Comparison of ENCODE assay signal across 11 mouse cellular contexts in genomic region chr1:63573432-63573831, GRCm38 (mm10). TPM values are rescaled to one million over a fixed set of nuclear protein-coding genes. Genes with fewer than 3 reads are reported as not detected.
DNase-seq lines count a peak whose midpoint lies in the region; ATAC-seq and TF ChIP-seq lines count a peak whose summit lies in the region.
"Had no signal": no experiment of that assay in that cellular context is flagged by ENCODE, and none has a peak within 500 bp of the region (broad histone marks: within the 10 kb centered on the region; RNA-seq: fewer than 3 reads in every experiment).

No protein-coding gene starts in this region.

- no peaks in the 10 kb centered on the region for H3K27me3 ChIP-seq in kidney, embryonic 16.5 days (ENCODE audit: insufficient read depth, low read length)
- H3K27me3 ChIP-seq in forebrain, embryonic 16.5 days (replicated peaks; ENCODE audit: control insufficient read depth, insufficient read depth, low read length) = no peaks in the 10 kb centered on the region
- no peaks in the 10 kb centered on the region for H3K27me3 ChIP-seq in midbrain, embryonic 15.5 days (replicated peaks)
- H3K27me3 ChIP-seq in liver, embryonic 12.5 days (replicated peaks) = no peaks in the 10 kb centered on the region
- no peaks in the 10 kb centered on the region for H3K27me3 ChIP-seq in kidney, embryonic 15.5 days
- H3K27me3 ChIP-seq: heart, embryonic 13.5 days had no signal

- no peak for ATAC-seq in kidney, embryonic 16.5 days (ENCODE audit: low FRiP score, low TSS enrichment)
- peak; percentile 76 for ATAC-seq in forebrain, embryonic 16.5 days
- peak; percentile 80 for ATAC-seq in midbrain, embryonic 15.5 days (replicated peaks)
- ATAC-seq in liver, embryonic 12.5 days = no peak
- ATAC-seq in kidney, embryonic 15.5 days (replicated peaks; ENCODE audit: low FRiP score) = no peak

- no peak overlapping the region for H3K4me2 ChIP-seq in kidney, embryonic 16.5 days (replicated peaks; ENCODE audit: low read depth, low read length)
- H3K4me2 ChIP-seq in forebrain, embryonic 16.5 days (ENCODE audit: low read length) = no peak overlapping the region
- H3K4me2 ChIP-seq in midbrain, embryonic 15.5 days = peak overlapping the region; percentile 13; the same call in 1 of the 2 replicates
- H3K4me2 ChIP-seq in liver, embryonic 12.5 days = no peak overlapping the region
- H3K4me2 ChIP-seq in kidney, embryonic 15.5 days = no peak overlapping the region
- H3K4me2 ChIP-seq: heart, embryonic 13.5 days had no signal

- H3K4me1 ChIP-seq in kidney, embryonic 16.5 days (ENCODE audit: insufficient read depth, low read length) = no peaks in the 10 kb centered on the region
- H3K4me1 ChIP-seq in forebrain, embryonic 16.5 days (replicated peaks; ENCODE audit: control insufficient read depth, insufficient read depth, low read length) = peaks cover 25% of the 10 kb centered on the region
- H3K4me1 ChIP-seq in midbrain, embryonic 15.5 days = peaks cover 25% of the 10 kb centered on the region
- no peaks in the 10 kb centered on the region for H3K4me1 ChIP-seq in liver, embryonic 12.5 days
- H3K4me1 ChIP-seq in kidney, embryonic 15.5 days = no peaks in the 10 kb centered on the region
- H3K4me1 ChIP-seq: heart, embryonic 13.5 days had no signal

- DNase-seq in kidney, postnatal 10 days = peak; percentile 8
- peak; percentile 89 for DNase-seq in brain, embryonic 14.5 days (ENCODE audit: low read depth)
- no peak for DNase-seq in spleen, postnatal 36 days (ENCODE audit: low spot score in 2 of 2)
- DNase-seq: kidney, adult 9 months had no signal

- no peak overlapping the region for H3K4me3 ChIP-seq in kidney, embryonic 16.5 days (ENCODE audit: low read length)
- no peak overlapping the region for H3K4me3 ChIP-seq in forebrain, embryonic 16.5 days (replicated peaks; ENCODE audit: low read length)
- H3K4me3 ChIP-seq in midbrain, embryonic 15.5 days = no peak overlapping the region
- no peak overlapping the region for H3K4me3 ChIP-seq in liver, embryonic 12.5 days
- H3K4me3 ChIP-seq in kidney, embryonic 15.5 days (replicated peaks) = no peak overlapping the region
- H3K4me3 ChIP-seq: heart, embryonic 13.5 days had no signal

- H3K9me3 ChIP-seq in kidney, embryonic 16.5 days (ENCODE audit: low read length) = no peaks in the 10 kb centered on the region
- no peaks in the 10 kb centered on the region for H3K9me3 ChIP-seq in forebrain, embryonic 16.5 days (ENCODE audit: control insufficient read depth, low read length)
- H3K9me3 ChIP-seq in midbrain, embryonic 15.5 days = no peaks in the 10 kb centered on the region
- H3K9me3 ChIP-seq in liver, embryonic 12.5 days (replicated peaks) = no peaks in the 10 kb centered on the region
- no peaks in the 10 kb centered on the region for H3K9me3 ChIP-seq in kidney, embryonic 15.5 days (replicated peaks)
- H3K9me3 ChIP-seq: heart, embryonic 13.5 days had no signal

- WGBS in kidney, embryonic 16.5 days = 66% methylated on average over 6 of the region's 6 CpGs
- WGBS in forebrain, embryonic 16.5 days = 5% methylated on average over 6 of the region's 6 CpGs
- WGBS in midbrain, embryonic 15.5 days = 10% methylated on average over 6 of the region's 6 CpGs
- WGBS in liver, embryonic 12.5 days (ENCODE audit: insufficient replicate concordance) = 70% methylated on average over 6 of the region's 6 CpGs
- WGBS in kidney, embryonic 15.5 days = 64% methylated on average over 6 of the region's 6 CpGs

- H3K36me3 ChIP-seq in kidney, embryonic 16.5 days (ENCODE audit: insufficient read depth, low read length) = no peaks in the 10 kb centered on the region
- no peaks in the 10 kb centered on the region for H3K36me3 ChIP-seq in forebrain, embryonic 16.5 days (ENCODE audit: control insufficient read depth, insufficient read depth)
- no peaks in the 10 kb centered on the region for H3K36me3 ChIP-seq in midbrain, embryonic 15.5 days (replicated peaks)
- no peaks in the 10 kb centered on the region for H3K36me3 ChIP-seq in liver, embryonic 12.5 days
- H3K36me3 ChIP-seq in kidney, embryonic 15.5 days = no peaks in the 10 kb centered on the region
- H3K36me3 ChIP-seq: heart, embryonic 13.5 days had no signal

- H3K9ac ChIP-seq in kidney, embryonic 16.5 days (replicated peaks; ENCODE audit: low read length) = no peak overlapping the region
- no peak overlapping the region for H3K9ac ChIP-seq in forebrain, embryonic 16.5 days (replicated peaks; ENCODE audit: low read depth, low read length)
- H3K9ac ChIP-seq in midbrain, embryonic 15.5 days = no peak overlapping the region
- no peak overlapping the region for H3K9ac ChIP-seq in liver, embryonic 12.5 days
- no peak overlapping the region for H3K9ac ChIP-seq in kidney, embryonic 15.5 days
- H3K9ac ChIP-seq: heart, embryonic 13.5 days; liver, embryonic 14.5 days had no signal

- TF ChIP-seq POLR2A in brain, embryonic 14.5 days (IDR thresholded peaks at IDR 0.05; ENCODE audit: borderline replicate concordance, extremely low read depth, insufficient read depth, insufficient read length, poor library complexity, severe bottlenecking) = no peak

- H3K27ac ChIP-seq in kidney, embryonic 16.5 days (ENCODE audit: low read length) = no peak overlapping the region
- H3K27ac ChIP-seq in forebrain, embryonic 16.5 days (ENCODE audit: low read length) = no peak overlapping the region
- H3K27ac ChIP-seq in midbrain, embryonic 15.5 days = peak overlapping the region; percentile 72
- no peak overlapping the region for H3K27ac ChIP-seq in liver, embryonic 12.5 days
- H3K27ac ChIP-seq in kidney, embryonic 15.5 days = no peak overlapping the region
- H3K27ac ChIP-seq: heart, embryonic 13.5 days; liver, embryonic 14.5 days had no signal

- no peak for TF ChIP-seq CTCF in brain, embryonic 14.5 days (IDR thresholded peaks at IDR 0.05; ENCODE audit: borderline replicate concordance, extremely low read depth, insufficient read depth, insufficient read length)

RNA-seq across cellular contexts. Expression of gene Gm39653, which starts 42.3 kb away (rescaled TPM):
- polyA plus RNA-seq in kidney, embryonic 16.5 days (2015; fragmentation: Nextera tagmentation; extraction: Ambion mirVana) = not detected in 2 replicates
- not detected in 2 replicates for polyA plus RNA-seq in brain, embryonic 14.5 days (2012; rRNA removed)
- polyA plus RNA-seq in forebrain, embryonic 16.5 days (2015; fragmentation: Nextera tagmentation; extraction: Ambion mirVana) = not detected in 2 replicates
- polyA plus RNA-seq in midbrain, embryonic 15.5 days (2015; fragmentation: Nextera tagmentation; extraction: Ambion mirVana) = not detected in 2 replicates
- polyA plus RNA-seq in liver, embryonic 12.5 days (2016; fragmentation: Nextera tagmentation; extraction: Ambion mirVana) = not detected in 2 replicates
- polyA plus RNA-seq in kidney, embryonic 15.5 days (2015; fragmentation: Nextera tagmentation; extraction: Ambion mirVana) = not detected in 2 replicates
- polyA plus RNA-seq: heart, embryonic 13.5 days; liver, embryonic 14.5 days had no signal

Comparison
In these comparisons a context has a peak if more than half of its experiments do, and no peak if none do; other contexts are left out.
1. DNase-seq: peak in kidney, postnatal 10 days (single experiment) and brain, embryonic 14.5 days (single experiment); none in spleen, postnatal 36 days (0 of 2).
2. ATAC-seq: peak in forebrain, embryonic 16.5 days (single experiment) and midbrain, embryonic 15.5 days (single experiment); none in kidney, embryonic 16.5 days (single experiment), liver, embryonic 12.5 days (single experiment) and kidney, embryonic 15.5 days (single experiment).